Mouse (Mus musculus) thymus, adult 2 months (tissue): Measurements from ENCODE around the gene Apopt1.

Experiments used
- CTCF ChIP-seq: fragments of 200-500 bp; IDR thresholded peaks from 2 replicates; pipeline ENCODE4 v1.5.1; 2012; ENCODE audit warnings: mild to moderate bottlenecking, control low read depth, low read length, moderate library complexity, borderline replicate concordance; ENCODE audit not compliant: control insufficient read depth, poor library complexity, insufficient read depth; ENCODE audit errors: extremely low read depth
- POLR2A ChIP-seq: fragments of 200-500 bp; IDR thresholded peaks from 2 replicates; pipeline ENCODE4 v1.6.1; 2012; ENCODE audit warnings: mild to moderate bottlenecking, low read length, control low read depth, moderate library complexity; ENCODE audit not compliant: control insufficient read depth, poor library complexity, insufficient read depth; ENCODE audit errors: extremely low read depth

GRCm38 (mm10) chr12:111677882-111678669, 35.0 kb upstream of the Apopt1 start, which contains the start of gene Trmt61a:
- TF ChIP-seq CTCF (0 out of 2 replicates have a peak, but pooled peaks have one; percentile 20), POLR2A (peak; percentile 30; the same call in 1 of the 2 replicates)
